Mouse (Mus musculus): Measurements from ENCODE around the gene Daam1.

Daam1 gene

GRCm38 (mm10) chr12:71864544-71864897 is 33.6 kb downstream of the Daam1 start:
- no peak for DNase-seq

DNA sequence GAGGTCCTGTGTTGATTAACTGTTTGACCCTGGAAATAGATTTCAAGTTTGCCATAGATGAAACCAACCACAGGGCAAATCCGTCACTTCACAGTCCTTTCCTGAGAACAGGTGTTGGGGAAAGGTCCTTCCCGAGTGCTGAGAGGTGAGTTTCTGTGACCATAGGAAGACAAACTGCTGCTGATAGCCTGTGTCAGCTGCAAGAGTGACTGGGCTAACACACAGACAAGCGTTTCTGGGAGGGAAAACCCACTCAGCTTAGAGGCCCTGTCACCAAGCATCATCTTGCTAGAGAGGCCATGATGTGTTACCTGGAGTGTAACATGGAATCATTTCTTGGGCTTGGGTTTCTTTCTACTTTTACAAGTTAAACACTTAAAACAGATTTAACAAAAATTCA is 35.1 kb downstream of the Daam1 start:
- no peak for DNase-seq

DNA sequence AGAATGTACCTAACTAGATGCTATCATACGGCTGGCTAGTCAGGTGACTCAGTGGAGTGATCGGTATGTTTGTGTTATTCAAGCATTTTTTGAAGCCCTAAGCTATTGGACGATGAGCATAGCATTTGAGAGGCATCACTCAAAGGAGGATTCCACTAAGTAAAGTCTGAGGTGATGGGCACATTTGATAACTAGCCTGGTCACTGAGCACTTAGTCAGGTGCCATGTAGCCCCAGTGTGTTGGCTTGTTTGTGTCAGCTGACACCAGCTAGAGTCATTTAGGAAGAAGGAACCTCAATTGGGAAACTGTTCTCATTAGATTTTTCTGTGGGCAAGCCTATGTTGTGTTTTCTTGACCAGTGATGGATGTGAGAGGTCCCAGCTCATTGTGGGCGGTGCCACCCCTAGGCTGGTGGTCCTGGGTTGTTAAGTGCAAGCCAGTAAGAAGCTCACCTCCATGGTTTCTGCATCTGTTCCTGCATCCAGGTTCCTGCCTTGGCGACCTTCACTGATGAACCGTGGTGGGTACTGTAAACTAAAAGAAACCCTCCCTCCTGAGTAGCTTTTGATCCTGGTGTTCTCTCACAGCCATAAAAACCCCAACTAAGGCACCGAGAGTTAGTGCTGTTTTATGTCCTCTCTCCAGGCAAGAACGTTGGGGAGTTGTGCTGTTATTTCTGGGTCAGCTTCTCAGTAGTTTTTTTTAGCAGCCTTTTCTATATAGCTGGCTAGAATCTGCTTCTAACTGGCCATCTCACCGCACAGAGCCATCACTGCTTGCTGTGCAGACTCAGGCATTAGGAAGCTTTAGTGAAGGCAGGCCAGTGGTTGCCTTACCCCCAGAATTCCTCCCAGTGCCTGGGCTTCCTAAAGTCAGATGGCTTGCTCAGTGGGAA is 36.7 kb downstream of the Daam1 start:
- no peak for DNase-seq

GRCm38 (mm10) chr12:71870644-71871043 is 39.8 kb downstream of the Daam1 start:
- DNase-seq, result no peak

DNA sequence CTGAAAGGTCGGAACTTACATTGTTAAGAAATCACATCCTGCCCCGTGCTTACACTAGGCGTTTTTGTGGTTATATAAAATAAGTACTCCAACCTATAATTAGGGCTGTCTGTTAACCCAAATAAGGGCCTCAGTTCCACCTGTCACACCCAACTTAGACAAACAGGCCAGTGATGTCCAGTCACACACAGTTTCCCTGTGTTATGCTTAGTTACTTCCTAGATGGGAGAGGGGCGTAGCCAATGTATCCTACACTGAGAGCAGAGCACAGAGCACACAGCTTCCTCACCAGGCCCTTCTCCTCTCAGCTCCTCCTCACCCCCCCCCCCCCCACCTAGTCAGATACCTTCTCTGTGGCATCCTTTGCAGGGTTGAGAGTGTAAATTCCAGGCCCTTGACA is 41.5 kb downstream of the Daam1 start:
- DNase-seq, result no peak

DNA sequence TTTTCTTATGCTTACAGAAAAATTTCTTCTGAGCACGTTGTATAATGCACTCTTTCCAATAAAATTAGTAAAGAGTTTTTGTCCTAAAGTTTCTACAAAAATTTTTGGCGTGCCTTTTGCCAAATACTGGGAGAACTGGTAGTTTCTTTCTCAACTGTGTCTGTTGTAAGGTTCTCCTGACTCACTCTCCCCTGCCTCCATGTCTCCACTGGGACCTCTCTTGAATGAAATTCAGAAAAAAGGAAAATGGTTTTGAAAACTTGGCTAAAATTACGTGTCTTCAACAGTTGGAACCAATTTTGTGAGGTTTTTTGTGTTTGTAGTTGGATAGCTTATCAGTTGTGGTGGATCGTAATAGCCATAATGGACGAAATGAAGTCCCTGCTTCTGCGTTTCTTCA is 43.7 kb downstream of the Daam1 start:
- no peak for DNase-seq

DNA sequence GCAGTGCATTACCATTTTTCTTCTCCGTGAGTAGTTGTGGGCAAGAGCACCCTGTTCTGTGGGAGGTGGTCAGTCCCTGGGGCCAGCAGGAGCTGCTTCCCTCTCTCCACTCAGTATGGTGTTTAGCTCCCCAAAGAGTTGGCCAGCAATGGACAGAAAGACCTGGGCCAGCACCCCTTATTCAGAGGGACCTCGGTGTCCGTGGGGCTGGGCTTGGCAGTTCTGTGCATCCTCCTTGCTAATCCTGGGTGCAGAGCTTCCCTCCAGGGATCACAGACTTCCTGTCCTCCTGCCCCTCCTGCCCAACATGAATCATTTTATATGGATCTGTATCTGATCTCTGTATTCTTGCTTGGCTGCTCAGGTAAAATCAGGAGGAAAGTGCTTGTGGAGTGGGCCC is 44.1 kb downstream of the Daam1 start:
- peak; percentile 93 for DNase-seq

DNA sequence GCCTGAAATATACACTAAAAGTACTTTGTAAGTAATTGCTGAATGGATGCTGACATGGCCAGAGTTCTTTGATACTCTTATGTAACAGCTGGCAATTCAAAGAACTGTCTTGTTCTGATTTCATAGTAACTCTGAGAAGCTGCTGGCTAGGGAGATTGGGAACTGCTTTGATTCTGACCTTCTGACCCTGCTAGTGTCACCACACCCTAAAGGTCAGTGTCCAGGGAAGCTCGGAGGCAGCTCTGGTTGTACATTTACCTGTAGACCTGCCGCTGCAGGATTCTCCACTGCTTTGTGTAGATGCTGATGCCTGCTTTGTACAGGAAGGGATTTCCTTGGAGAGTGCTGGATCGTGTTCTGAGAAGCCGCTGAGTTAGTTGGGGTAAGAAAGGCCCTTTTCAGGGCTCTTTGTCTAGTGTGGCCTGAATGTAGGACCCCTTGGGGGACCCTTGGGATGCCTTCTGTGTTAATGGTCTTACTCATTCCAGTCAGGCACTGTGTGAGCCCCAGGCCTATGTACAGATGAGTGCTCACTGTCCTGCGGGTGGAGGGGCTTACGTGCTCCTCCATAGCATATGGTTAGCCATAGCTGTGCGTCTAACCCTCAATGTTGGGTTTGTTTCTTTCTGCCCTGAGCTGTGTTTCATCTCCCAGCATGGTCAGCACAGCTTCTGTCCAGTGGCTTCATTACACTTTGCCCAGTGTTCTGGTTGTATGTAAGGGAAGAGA is 45.0 kb downstream of the Daam1 start:
- DNase-seq, result peak; percentile 87

DNA sequence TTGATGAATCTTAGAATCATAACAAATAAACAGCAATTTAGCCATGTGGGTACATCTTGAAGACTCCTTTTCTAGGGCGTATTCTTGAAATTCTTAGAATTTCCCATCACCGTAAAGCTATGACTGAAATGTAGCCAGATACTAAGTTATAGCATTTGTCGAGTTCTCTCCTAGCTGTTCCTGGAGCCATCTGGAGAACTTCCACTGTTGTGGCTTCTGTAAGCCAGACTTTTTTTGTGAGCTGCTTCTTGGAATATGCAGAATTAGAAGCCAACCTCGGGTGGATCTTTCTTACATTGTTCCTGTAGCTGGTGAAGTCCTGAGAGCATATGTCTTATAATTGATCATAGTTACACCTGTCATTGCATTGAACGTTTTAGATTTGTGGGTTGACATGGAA is 50.1 kb downstream of the Daam1 start:
- no peak for DNase-seq

DNA sequence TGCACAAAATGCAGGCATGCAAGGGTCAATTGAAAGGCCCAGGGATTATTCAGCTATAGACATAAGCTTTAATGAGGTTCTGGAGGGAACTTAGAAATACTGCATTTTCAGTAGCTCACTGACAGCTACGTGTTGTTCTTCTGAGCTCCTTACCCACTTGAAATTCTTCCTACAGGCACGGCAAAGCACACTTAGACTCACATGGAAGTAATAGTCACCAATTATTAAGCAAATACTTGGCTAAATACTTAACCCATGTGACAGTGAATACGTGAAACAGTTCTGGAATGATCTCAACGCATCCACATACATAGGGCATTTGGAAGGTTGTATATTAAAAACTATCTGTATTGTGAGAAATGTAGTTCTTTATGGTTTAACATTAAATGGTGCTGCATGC is 50.6 kb downstream of the Daam1 start:
- DNase-seq, result no peak

DNA sequence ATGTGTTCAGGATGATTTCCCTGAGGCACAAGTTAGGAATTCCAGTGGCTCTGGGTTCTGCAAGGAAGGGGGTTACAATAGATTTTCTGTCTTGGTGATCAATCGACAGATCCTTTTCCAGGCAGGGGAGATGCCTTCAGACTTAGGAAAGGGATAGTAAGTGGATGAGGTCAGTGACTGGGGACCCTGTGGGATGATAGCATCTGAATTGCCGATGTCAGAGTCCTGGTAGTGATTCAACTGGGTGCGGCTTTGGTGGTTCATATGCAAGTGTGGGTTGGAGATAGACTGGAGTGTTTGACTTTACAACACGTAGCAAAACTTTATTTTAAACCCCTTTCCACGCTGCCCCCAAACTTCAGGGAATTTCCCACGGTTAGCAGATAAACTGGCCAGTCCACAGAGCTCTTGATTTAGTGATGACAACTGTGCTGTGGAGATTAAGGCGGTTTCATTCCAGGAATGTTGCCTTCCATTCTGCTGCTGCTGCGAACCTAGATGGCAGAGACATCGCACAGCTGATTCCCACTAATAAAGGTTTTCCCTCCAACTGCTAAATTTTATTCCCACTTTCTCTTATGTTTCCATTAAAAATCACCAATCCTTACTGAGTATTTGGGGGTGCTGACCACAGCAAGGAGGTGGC is 52.3 kb downstream of the Daam1 start:
- peak; percentile 92 for DNase-seq

DNA sequence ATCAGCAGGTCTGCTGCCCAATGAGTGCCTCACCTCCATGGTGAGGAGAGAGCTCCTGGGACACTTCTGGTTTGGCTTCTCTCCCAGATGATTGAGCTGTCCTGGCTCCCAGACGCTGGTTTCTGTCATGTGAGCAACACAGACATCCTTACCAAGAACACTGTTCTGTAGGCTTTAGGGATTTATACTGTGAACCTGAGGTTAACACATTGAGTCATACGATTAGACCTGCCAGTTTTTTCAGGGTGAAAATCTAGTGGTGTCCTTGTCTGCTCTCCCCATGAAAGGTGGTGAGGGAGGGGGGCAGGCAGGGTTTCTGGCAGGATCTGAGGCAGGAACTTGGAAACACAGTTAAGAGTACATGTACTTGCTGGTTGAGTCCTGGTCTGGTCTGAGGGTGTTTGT is 54.3 kb downstream of the Daam1 start:
- DNase-seq, result peak; percentile 98

DNA sequence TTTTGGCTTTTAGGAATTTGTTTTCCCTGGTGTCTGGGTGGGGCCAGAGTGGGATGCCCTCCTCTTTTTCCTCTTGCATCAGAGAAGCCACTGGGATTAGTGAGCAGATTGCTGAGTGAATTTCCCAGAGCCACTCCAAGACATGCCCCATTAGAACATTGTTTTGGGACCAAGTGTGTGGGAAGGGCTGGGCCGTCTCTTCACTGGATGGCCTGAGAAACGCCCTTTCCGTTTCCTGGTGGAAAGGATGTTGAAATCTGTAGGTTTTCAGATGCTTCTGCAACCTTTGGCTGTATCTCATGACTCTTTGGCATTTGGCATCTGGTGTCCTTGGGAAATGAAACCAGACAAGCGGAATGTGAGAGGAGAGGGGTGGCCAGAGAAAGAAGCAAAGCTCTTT is 54.8 kb downstream of the Daam1 start:
- peak; percentile 98 for DNase-seq

- peak; percentile 93 for DNase-seq
These were observed 55.5 kb downstream of the Daam1 start for GRCm38 (mm10) chr12:71886406-71886805.

- DNase-seq, result peak; percentile 91
These were observed 56.1 kb downstream of the Daam1 start for GRCm38 (mm10) chr12:71886941-71887340.

DNA sequence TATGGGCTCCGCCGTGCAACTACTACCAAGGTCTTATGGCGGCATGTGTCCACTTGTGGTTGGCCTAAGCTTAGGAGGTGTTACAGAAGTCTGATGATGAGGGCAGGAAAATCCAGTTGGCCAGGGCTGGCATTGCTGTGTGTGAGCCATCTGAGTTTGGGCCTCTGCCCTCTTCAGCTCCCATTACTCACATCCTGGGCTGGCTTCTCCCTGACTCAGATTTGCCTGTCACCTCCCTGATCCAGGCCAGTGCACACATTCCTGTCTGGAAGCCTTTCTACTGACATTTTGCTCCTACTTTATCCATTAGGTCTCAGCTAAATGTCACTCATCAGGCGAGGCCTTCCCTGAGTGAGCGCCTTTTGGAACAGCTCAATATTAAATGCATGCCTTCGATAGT is 57.5 kb downstream of the Daam1 start:
- DNase-seq, result peak; percentile 95

GRCm38 (mm10) chr12:71889266-71889665 is 58.4 kb downstream of the Daam1 start:
- peak; percentile 88 for DNase-seq

GRCm38 (mm10) chr12:71890282-71890681 is 59.4 kb downstream of the Daam1 start:
- DNase-seq, result no peak

GRCm38 (mm10) chr12:71891729-71892355 is 61.0 kb downstream of the Daam1 start:
- no peak for DNase-seq

DNA sequence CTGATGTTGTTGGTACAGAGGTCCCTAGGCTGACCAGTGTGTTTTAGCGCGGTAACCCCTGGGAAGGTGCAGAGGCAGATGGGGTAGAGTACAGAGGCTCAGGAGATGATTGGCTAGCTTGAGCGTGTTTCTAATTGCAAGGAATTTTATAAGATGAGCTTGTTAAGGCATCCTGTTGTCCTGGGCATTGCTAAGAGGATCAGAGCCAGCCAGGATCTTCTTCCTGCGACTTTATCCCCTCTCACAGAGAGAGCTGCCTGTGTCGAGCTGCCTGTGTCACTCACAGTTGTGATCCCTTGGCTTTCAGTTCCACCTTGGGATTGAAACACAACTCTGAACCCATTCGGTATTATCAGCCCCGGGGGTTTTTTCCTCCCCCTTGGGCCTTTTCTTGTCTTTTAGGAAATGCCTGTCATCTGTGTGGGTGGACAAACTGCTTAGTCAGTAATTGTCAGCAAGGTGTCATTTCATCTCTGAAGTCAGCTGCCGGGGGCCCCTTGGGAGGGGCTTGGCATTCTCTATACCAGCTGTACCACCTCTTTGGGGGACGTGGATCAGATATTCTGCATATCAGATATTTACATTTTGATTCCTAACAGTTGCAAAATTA is 62.2 kb downstream of the Daam1 start:
- DNase-seq, result no peak

DNA sequence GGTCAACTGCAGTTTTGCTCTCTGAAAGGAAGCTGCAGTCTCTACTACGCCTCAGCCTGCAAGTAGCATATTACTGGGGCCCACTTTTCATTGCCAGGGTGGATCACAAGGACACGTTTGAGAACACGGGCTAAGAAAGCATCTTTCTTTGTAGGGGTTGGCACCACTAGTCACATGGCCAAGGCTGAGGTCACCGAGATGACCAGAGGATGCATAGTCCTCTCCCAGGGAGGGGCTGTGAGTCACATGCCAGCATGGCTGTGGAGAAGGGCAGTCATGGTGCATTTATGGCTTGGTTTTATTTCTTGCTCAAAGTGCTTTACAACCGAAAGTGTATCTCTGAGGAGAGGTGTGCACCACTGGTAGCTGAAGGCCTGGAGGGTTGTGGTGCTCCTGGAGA is 67.4 kb downstream of the Daam1 start:
- no peak for DNase-seq

DNA sequence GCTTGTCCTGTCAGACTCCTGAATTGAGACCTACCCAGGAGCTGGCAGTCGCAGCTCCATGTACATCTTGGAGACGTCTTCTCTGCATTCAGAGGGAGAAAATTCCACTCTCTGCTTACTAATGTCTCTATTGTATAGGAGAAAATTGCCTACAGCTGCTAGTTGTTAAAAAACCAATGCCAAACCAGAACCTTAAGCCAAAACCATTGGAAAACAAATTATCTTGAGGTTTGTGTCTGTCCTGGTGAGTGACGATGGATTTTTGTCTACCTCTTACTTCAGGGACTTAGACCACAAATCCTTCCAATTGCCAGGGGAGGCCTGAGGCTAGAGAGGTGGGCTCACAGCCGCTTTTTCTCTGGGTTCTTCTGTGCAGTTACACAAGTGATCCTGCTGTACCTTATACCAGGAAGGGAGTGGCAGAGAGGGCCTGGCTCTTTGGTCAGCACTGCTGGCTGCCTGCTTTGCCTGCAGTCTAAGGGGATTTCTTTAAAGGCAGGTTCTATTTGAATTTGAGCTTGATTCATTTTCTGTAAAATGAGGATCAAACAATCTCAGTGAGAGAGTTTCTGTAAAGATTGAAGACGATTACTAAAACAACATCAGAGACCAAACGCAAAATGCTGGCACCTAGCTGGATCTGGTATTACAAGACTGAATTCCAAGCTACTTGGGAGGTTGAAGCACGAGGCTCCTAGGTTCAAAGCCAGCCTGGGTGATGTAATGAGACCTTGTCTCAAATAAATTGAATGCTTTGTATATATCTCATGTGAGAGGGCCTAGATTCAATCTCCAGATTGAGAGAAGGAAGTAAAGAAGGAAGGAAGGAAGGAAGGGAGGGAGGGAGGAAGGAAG is 68.0 kb downstream of the Daam1 start:
- DNase-seq, result no peak
